ENCODE assay signal across 12 mouse cellular contexts in the genomic region with DNA sequence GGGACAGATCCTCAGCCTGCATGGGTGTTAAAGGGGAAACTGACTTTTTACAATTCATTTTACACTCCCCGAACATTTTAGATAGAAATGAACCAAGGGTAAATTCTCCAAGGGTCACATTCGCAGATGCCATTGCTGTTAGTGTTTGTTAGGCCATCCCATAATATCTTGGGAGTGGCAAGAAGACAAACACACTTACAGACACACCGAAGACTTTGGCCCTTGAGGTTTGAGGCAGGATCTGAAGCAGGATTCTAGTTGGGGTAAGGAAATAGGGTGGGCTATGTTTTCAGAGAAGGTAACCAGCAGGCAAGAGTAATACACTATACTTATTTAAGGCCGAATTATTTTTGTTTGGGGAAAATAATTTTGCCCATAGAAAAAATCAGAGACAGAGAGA.
"Had no signal": no experiment of that assay in that cellular context is flagged by ENCODE, and none has a peak within 500 bp of the region (broad histone marks: within the 10 kb centered on the region; RNA-seq: fewer than 3 reads in every experiment).

No protein-coding gene starts in this region.

- ATAC-seq: inflammation-experienced regulatory T-cells, adult 6 months; midbrain, embryonic 13.5 days had no signal

- DNase-seq: kidney, adult 11 months; kidney, adult 9 months; layer of hippocampus, postnatal 36 days; liver, embryonic 13.5 days; lung, adult 2 months; lung, postnatal 14 days; lung, postnatal 4 days; thymus, adult 18-20 months; thymus, postnatal 36 days had no signal

- H3K4me2 ChIP-seq: liver, embryonic 13.5 days; midbrain, embryonic 13.5 days had no signal

- H3K36me3 ChIP-seq: liver, embryonic 13.5 days; midbrain, embryonic 13.5 days had no signal

- H3K27ac ChIP-seq: left cerebral cortex, adult 2 months; liver, embryonic 13.5 days; midbrain, embryonic 13.5 days had no signal

- H3K27me3 ChIP-seq: liver, embryonic 13.5 days; midbrain, embryonic 13.5 days had no signal

- H3K4me3 ChIP-seq: left cerebral cortex, adult 2 months; liver, embryonic 13.5 days; midbrain, embryonic 13.5 days had no signal

- H3K9me3 ChIP-seq: liver, embryonic 13.5 days; midbrain, embryonic 13.5 days had no signal

- H3K9ac ChIP-seq: liver, embryonic 13.5 days; midbrain, embryonic 13.5 days had no signal

- H3K4me1 ChIP-seq: liver, embryonic 13.5 days had no signal
